Mouse (Mus musculus): Measurements from ENCODE around the gene Tbx19. TPM values are rescaled to one million over a fixed set of nuclear protein-coding genes. Genes with fewer than 3 reads are reported as not detected.

Tbx19 gene
- polyA plus RNA-seq, 1 experiment from 2014 or later: not detected

DNA sequence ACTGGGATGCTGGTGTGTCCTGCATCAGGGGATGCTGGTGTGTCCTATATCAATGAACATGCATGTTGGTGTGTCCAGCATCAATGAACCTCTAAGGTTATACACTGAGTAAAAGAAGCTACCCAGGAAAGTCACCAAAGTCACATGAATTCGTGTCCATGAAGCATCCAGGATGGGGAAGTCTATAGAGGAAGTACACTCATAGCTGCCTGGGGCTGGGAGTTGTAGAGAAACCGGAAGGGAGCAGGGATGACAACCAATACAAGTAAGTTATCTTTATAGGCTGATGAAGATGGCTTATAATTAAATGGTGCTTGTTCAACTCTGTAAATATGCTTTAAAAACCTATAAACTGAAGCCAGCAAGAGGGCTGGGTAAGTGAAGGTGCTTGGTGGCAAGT is 26.7 kb downstream of the Tbx19 start:
- Histone ChIP-seq H3K4me2 (ENCODE audit: low read depth, low read length) (no peak overlapping the region), H3K27me3 (ENCODE audit: control insufficient read depth, insufficient read depth, low read length) (no peaks in the 10 kb centered on the region), H3K36me3 (ENCODE audit: control insufficient read depth, insufficient read depth, low read length) (no peaks in the 10 kb centered on the region), H3K9ac (ENCODE audit: low read length) (no peak overlapping the region), H3K4me3 (replicated peaks; ENCODE audit: low read length) (no peak overlapping the region), H3K9me3 (replicated peaks; ENCODE audit: control insufficient read depth, low read length) (no peaks in the 10 kb centered on the region), H3K4me1 (ENCODE audit: control insufficient read depth, insufficient read depth, low read length) (no peaks in the 10 kb centered on the region), H3K27ac (ENCODE audit: low read length) (no peak overlapping the region)
- ATAC-seq (ENCODE audit: insufficient read depth, low FRiP score): no peak
- 82% methylated on average over 2 of the region's 2 CpGs for WGBS

DNA sequence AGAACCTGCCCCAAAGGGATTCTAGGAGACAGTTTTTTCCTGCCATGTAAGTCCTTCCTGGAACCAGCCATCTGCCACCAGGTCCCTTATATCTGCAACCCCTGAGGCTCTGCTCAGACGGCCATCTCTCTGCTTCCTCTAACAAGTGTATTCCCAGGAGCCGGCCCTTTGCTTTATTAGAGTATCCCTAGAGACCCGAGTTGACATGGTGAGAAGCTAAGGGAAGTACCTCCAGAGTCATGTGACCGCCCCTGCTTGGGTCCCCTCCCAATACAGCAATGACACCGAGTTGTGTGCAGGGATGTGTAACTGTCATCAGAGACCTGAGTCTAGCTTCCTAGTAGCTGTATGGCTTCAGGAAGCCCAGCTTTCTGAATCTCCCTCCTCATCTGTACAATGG is 27.3 kb downstream of the Tbx19 start:
- no peak overlapping the region for H3K4me3 ChIP-seq (replicated peaks; ENCODE audit: low read length)
- no peaks in the 10 kb centered on the region for H3K4me1 ChIP-seq (ENCODE audit: control insufficient read depth, insufficient read depth, low read length)
- no peak for ATAC-seq (ENCODE audit: insufficient read depth, low FRiP score)
- no peaks in the 10 kb centered on the region for H3K36me3 ChIP-seq (ENCODE audit: control insufficient read depth, insufficient read depth, low read length)
- H3K4me2 ChIP-seq (ENCODE audit: low read depth, low read length): no peak overlapping the region
- no peak overlapping the region for H3K9ac ChIP-seq (ENCODE audit: low read length)
- no peaks in the 10 kb centered on the region for H3K27me3 ChIP-seq (ENCODE audit: control insufficient read depth, insufficient read depth, low read length)
- whole genome bisulfite sequencing: 79% methylated on average over 5 of the region's 5 CpGs
- no peaks in the 10 kb centered on the region for H3K9me3 ChIP-seq (replicated peaks; ENCODE audit: control insufficient read depth, low read length)
- no peak overlapping the region for H3K27ac ChIP-seq (ENCODE audit: low read length)

DNA sequence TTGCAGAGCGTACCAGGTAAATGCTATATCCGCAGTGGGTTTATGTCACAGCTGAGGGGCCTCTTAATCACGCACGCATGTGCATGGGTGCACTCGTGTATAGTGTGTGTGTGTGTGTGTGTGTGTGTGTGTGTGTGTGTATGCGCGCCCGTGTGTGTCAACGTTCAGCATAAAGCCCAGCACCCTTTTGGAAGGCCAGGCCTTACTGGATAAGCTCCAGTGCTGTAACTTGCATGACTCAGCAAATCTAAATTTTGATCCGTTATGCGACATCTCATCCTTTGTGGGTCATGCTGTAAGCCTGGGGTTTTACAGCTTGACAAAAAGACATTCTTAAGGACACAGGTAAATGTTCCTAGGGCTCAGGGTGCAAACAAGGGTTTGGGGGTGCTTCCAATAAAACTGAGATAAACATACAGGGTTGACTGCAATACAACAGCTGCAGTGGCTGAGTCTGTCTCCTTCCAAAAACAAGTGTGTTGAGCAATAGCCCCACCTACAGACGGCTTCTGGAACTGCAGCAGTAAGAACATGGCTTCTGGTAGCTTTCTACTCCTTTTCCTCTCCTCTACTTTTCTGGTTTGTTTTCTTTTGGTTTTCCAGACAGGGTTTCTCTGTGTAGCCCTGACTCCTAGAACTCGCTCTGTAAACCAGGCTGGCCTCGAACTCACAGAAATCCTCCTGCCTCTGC is 28.2 kb downstream of the Tbx19 start:
- H3K4me3 ChIP-seq (replicated peaks; ENCODE audit: low read length): no peak overlapping the region
- H3K9ac ChIP-seq (ENCODE audit: low read length): no peak overlapping the region
- no peaks in the 10 kb centered on the region for H3K27me3 ChIP-seq (ENCODE audit: control insufficient read depth, insufficient read depth, low read length)
- no peaks in the 10 kb centered on the region for H3K4me1 ChIP-seq (ENCODE audit: control insufficient read depth, insufficient read depth, low read length)
- no peaks in the 10 kb centered on the region for H3K36me3 ChIP-seq (ENCODE audit: control insufficient read depth, insufficient read depth, low read length)
- no peaks in the 10 kb centered on the region for H3K9me3 ChIP-seq (replicated peaks; ENCODE audit: control insufficient read depth, low read length)
- WGBS: 73% methylated on average over 14 of the region's 14 CpGs
- H3K27ac ChIP-seq (ENCODE audit: low read length): no peak overlapping the region
- H3K4me2 ChIP-seq (ENCODE audit: low read depth, low read length): no peak overlapping the region
- ATAC-seq (ENCODE audit: insufficient read depth, low FRiP score): no peak

DNA sequence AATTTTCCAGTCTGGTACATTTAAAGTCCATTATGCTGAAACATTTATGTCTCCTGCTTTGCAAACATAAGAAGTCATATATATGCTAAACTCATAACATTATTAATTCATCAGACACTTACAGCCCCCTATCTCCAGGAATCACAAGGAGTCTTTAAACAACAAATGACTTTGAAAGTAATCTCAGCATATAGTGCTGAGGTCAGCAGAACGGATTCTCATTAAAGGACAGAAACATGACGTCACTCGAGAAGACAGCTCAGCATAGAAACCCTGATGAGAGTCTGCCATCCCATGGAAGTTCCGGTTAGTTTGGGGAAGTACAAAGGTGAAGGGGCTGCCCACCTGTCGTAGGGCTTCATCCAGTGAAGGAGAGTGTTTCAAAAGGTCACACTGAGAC is 31.0 kb downstream of the Tbx19 start:
- no peaks in the 10 kb centered on the region for H3K36me3 ChIP-seq (ENCODE audit: control insufficient read depth, insufficient read depth, low read length)
- no peak for ATAC-seq (ENCODE audit: insufficient read depth, low FRiP score)
- no peaks in the 10 kb centered on the region for H3K4me1 ChIP-seq (ENCODE audit: control insufficient read depth, insufficient read depth, low read length)
- H3K4me2 ChIP-seq (ENCODE audit: low read depth, low read length): no peak overlapping the region
- H3K4me3 ChIP-seq (replicated peaks; ENCODE audit: low read length): no peak overlapping the region
- 72% methylated on average over 5 of the region's 5 CpGs for WGBS
- no peaks in the 10 kb centered on the region for H3K9me3 ChIP-seq (replicated peaks; ENCODE audit: control insufficient read depth, low read length)
- H3K27me3 ChIP-seq (ENCODE audit: control insufficient read depth, insufficient read depth, low read length): no peaks in the 10 kb centered on the region
- no peak overlapping the region for H3K9ac ChIP-seq (ENCODE audit: low read length)
- no peak overlapping the region for H3K27ac ChIP-seq (ENCODE audit: low read length)

DNA sequence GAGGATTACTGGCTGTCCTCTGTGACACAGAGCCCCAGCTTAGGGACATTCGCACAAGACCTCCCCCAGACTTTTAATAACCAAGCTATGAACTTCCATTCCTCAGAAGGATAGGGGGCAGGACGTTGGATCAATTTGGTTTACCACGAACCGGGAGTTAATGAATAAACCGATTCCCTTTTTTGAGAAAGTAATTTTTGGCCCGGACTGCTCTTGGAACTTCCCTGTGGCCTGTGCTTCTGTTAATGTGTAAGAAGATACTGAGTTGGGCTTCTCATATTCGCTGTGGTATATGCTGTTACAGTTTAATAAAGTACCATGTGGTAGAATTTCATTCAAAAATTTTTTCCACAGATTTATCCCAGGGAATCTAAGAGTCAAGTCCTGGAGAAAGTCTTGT is 39.5 kb downstream of the Tbx19 start:
- H3K27ac ChIP-seq (ENCODE audit: low read length): no peak overlapping the region
- no peak overlapping the region for H3K4me2 ChIP-seq (ENCODE audit: low read depth, low read length)
- H3K36me3 ChIP-seq (ENCODE audit: control insufficient read depth, insufficient read depth, low read length): no peaks in the 10 kb centered on the region
- H3K9ac ChIP-seq (ENCODE audit: low read length): no peak overlapping the region
- H3K27me3 ChIP-seq (ENCODE audit: control insufficient read depth, insufficient read depth, low read length): no peaks in the 10 kb centered on the region
- WGBS: 76% methylated on average over 7 of the region's 7 CpGs
- no peak overlapping the region for H3K4me3 ChIP-seq (replicated peaks; ENCODE audit: low read length)
- H3K4me1 ChIP-seq (ENCODE audit: control insufficient read depth, insufficient read depth, low read length): 0 out of 2 replicates have a peak, but pooled peaks cover 2% of the 10 kb centered on the region
- H3K9me3 ChIP-seq (replicated peaks; ENCODE audit: control insufficient read depth, low read length): no peaks in the 10 kb centered on the region
- ATAC-seq (ENCODE audit: insufficient read depth, low FRiP score): no peak

DNA sequence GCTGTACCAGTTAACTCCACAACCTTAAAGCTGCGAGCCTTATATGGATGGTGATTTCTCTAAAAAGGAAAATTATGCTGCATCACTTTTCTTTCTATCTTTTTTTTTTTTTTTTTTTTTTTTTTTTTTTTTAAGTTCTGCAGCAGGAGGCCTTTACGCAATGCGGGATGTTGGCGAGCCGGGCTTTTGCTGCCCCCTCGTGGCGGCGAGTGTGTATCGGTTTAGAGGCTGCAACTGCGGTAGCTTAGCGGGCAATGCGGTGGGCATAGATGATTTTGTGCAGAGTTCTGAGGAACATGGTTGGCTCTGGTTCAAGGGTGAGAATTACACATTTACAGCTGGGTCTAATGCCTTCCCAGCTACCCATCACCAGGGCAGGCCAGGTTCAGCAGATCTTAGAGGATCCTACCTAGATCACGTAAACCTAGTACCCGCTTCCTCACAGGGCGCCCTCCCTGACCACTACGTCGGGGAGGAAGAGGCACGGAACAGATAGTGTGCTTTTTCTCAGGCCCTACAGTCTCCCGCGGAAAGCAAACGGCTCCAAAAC is 40.1 kb downstream of the Tbx19 start:
- H3K9ac ChIP-seq (ENCODE audit: low read length): peak overlapping the region; percentile 21; the same call in 1 of the 2 replicates
- no peaks in the 10 kb centered on the region for H3K36me3 ChIP-seq (ENCODE audit: control insufficient read depth, insufficient read depth, low read length)
- H3K4me2 ChIP-seq (ENCODE audit: low read depth, low read length): peak overlapping the region; percentile 12; the same call in 1 of the 2 replicates
- H3K27me3 ChIP-seq (ENCODE audit: control insufficient read depth, insufficient read depth, low read length): no peaks in the 10 kb centered on the region
- no peaks in the 10 kb centered on the region for H3K9me3 ChIP-seq (replicated peaks; ENCODE audit: control insufficient read depth, low read length)
- 20% methylated on average over 21 of the region's 21 CpGs for WGBS
- H3K27ac ChIP-seq (ENCODE audit: low read length): no peak overlapping the region
- no peak overlapping the region for H3K4me3 ChIP-seq (replicated peaks; ENCODE audit: low read length)
- peak; percentile 69; the same call in 1 of the 2 replicates for ATAC-seq (ENCODE audit: insufficient read depth, low FRiP score)
- H3K4me1 ChIP-seq (ENCODE audit: control insufficient read depth, insufficient read depth, low read length): 0 out of 2 replicates have a peak, but pooled peaks cover 2% of the 10 kb centered on the region

DNA sequence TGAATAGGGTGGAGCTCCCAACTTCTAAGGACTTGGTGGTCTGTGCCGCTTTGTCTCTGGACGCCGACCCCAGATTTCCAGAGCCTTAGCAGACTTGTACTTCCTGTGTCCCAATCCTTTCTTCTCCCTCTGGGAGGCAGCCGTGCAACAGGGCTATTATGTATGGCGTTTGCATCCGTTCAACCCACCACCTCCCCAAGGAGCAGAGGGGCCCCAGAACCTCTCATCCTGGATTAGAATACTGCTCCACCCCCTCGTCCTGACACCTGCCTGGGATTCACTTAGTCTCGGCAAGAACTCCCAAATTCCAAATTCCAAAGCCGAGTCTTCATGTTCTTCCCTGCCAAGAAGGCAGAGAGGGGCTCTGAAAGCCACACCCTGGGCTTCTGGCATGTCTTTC is 40.8 kb downstream of the Tbx19 start:
- H3K4me3 ChIP-seq (replicated peaks; ENCODE audit: low read length): no peak overlapping the region
- H3K27ac ChIP-seq (ENCODE audit: low read length): no peak overlapping the region
- no peaks in the 10 kb centered on the region for H3K9me3 ChIP-seq (replicated peaks; ENCODE audit: control insufficient read depth, low read length)
- no peak overlapping the region for H3K9ac ChIP-seq (ENCODE audit: low read length)
- WGBS: 23% methylated on average over 9 of the region's 9 CpGs
- H3K4me1 ChIP-seq (ENCODE audit: control insufficient read depth, insufficient read depth, low read length): peaks cover 8% of the 10 kb centered on the region; the same call in 1 of the 2 replicates
- ATAC-seq (ENCODE audit: insufficient read depth, low FRiP score): peak; percentile 8; the same call in 1 of the 2 replicates
- H3K36me3 ChIP-seq (ENCODE audit: control insufficient read depth, insufficient read depth, low read length): no peaks in the 10 kb centered on the region
- peak overlapping the region; percentile 34 for H3K4me2 ChIP-seq (ENCODE audit: low read depth, low read length)
- no peaks in the 10 kb centered on the region for H3K27me3 ChIP-seq (ENCODE audit: control insufficient read depth, insufficient read depth, low read length)

DNA sequence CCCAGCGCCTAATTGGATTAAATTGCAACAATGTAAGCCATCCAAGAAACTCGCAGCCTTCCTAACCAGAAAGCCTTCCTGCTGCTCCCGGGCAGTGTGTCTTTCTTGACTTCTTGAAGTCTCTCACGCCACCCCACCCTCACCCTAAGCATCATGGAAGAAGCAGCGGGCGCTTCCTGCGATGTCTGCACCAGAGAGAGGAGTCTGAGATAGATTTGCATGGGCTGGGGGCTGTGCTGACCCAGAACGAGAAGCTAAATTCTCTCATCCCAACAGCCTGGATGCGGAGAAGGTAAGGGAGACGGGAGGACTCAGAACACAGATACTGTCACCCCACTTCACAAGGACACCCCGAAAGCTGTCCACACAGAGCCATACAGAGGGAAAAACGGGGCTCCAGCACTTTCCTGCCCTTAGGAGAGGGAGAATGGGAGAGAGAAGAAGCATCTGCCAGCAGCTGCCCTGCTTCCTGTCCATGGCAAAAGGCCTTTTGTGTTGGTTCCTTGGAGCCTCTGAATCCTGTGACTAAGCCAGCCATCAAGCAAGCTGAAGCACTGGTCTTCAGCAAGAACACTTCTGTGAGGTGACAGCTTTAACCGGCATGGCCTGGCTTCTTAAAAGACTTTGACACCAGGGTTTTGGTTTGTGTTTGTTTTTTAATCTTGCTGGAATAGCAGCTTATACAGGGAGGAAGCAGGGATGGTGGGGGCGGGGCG is 41.4 kb downstream of the Tbx19 start:
- H3K4me2 ChIP-seq (ENCODE audit: low read depth, low read length): no peak overlapping the region; the same call in 1 of the 2 replicates
- WGBS: 68% methylated on average over 15 of the region's 15 CpGs
- ATAC-seq (ENCODE audit: insufficient read depth, low FRiP score): no peak
- no peaks in the 10 kb centered on the region for H3K27me3 ChIP-seq (ENCODE audit: control insufficient read depth, insufficient read depth, low read length)
- peaks cover 12% of the 10 kb centered on the region; the same call in 1 of the 2 replicates for H3K4me1 ChIP-seq (ENCODE audit: control insufficient read depth, insufficient read depth, low read length)
- H3K36me3 ChIP-seq (ENCODE audit: control insufficient read depth, insufficient read depth, low read length): no peaks in the 10 kb centered on the region
- H3K27ac ChIP-seq (ENCODE audit: low read length): no peak overlapping the region; the same call in 1 of the 2 replicates
- no peak overlapping the region for H3K4me3 ChIP-seq (replicated peaks; ENCODE audit: low read length)
- H3K9ac ChIP-seq (ENCODE audit: low read length): no peak overlapping the region
- no peaks in the 10 kb centered on the region for H3K9me3 ChIP-seq (replicated peaks; ENCODE audit: control insufficient read depth, low read length)
